Mouse (Mus musculus) gonadal fat pad, adult 2 months (tissue): ENCODE data around the gene Gnai2. TPM values are rescaled to one million over a fixed set of nuclear protein-coding genes. Genes with fewer than 3 reads are reported as not detected.
"Not testable (repeated sequence)": the region's sequence is repeated elsewhere in the genome, so short reads cannot be mapped to it uniquely, and the experiment has no call there.

Experiments
- DNase-seq: peaks from one replicate; pipeline ENCODE4 v3.0.0-alpha.2; 2012; ENCODE audit warnings: low read depth
- polyA plus RNA-seq: library from polyadenylated mRNA; depleted of rRNA; stranded (reverse); fragments of >200 nt; gene quantifications from 2 replicates; pipeline ENCODE4 v1.2.3, GENCODE M21; 2012

Gnai2 gene
- polyA plus RNA-seq, 1 experiment: 685 TPM

- no peak for DNase-seq
These were observed 47.1 kb downstream of the Gnai2 start for GRCm38 (mm10) chr9:107587833-107588639.

- no peak for DNase-seq
These were observed 48.0 kb downstream of the Gnai2 start, which contains the start of gene Ifrd2 for GRCm38 (mm10) chr9:107586974-107587832. Gene Ifrd2 (plus strand): TSS chr9:107587642.

GRCm38 (mm10) chr9:107586504-107586903 lies 48.7 kb downstream of the Gnai2 start:
- DNase-seq: no peak

DNA sequence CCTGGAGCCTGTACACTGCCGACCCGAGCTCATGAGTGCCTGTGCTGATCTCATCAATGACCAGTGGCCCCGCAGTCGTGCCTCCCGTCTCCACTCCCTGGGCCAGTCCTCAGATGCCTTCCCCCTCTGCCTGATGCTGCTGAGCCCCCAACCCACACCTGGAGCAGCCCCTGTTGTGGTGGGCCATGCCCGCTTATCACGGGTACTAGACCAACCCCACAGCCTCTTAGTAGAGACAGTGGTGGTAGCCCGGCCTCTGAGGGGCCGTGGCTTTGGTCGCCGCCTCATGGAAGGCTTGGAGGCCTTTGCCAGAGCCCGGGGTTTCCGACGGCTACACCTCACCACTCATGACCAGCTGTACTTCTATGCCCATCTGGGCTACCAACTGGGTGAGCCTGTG lies 52.0 kb downstream of the Gnai2 start:
- DNase-seq: no peak

DNA sequence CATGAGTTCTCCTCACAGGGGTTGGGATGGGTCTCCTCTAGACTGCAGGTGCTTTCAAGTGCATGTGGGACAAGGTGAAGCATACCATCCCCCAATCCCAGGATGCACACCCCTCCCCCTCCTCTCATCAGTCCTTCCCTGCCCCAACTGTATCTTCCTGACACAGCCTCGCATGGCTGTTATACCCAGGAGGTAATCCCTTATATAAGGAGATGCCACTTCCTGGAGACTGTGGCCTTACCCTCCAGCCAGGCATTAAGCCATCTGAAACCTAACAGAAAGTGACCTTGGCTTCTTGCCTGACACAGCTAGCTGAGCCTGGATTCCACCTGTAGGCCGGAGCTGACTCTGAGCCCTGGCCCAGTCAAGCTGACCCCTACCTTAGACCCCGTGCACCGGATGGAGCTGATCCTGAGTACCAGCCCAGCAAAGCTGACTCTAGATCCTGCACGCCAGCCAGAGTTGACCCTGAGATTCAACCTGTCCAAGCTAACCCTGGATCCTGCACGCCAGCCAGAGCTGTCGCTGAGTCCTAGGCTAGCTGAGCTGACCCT lies 52.6 kb downstream of the Gnai2 start:
- no peak for DNase-seq

DNA sequence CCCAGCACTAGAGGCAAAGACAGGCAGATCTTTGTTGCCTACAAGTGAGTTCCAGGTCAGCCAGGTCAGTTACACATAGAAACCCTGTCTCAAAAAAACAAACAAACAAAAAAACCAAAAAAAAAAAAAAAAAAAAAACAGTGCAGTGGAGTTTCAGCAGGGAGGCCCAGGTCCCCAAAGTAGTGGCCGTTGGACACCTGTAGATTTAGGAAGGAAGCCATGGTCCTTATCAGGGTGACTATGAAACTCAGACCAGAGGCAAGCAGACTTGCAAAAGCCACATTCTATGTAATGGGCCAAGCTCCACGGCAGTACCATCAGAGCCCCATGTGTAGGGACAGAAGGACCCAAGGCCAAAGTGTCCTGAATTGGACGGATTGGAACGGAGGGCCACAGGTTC lies 53.6 kb downstream of the Gnai2 start:
- DNase-seq: no peak

DNA sequence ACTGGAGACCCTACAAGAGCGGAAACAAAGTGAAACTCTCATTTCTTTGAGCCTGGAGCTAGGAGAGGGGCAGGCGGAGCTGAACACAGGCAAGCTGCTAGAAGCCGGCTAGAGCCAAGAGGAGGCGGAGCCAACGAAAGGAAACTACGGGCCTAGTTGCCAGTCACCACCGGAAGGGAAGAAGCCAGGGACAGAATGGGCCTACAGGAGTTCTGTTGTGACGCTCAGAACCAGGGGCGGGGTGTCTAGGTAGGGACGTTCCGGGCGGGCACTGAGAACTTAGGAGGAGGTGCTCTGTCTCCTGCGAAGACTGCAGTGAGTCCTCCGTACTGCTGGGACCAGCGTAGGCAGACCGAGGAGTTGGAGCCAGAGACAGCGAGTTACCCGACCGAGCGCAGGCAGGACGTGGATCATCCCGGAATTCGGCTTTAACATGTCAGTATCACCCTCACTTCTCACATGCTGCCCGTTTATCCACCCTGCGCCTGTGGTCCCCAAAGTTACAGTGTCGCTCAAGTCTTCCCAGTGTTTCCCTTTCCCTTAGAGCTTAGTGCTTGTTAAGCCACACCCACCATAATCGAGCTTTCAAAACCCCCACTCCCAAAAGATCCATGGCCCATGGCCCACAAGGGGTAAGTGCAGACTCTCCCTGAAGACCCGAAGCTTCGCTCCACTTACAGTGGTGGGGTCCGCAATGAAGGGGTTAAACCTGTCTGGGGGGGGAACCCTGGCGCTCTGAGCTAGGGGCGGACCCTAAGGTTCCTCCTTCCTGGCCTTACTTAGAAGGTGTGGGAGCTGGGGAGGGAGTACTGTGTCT lies 54.5 kb downstream of the Gnai2 start, which contains the start of gene Hyal3:
Hyal3 (plus strand) TSS at position 318 of the 817 bp plus-strand sequence.
- no peak for DNase-seq

GRCm38 (mm10) chr9:107579023-107579900 lies 55.9 kb downstream of the Gnai2 start:
- DNase-seq: no peak

GRCm38 (mm10) chr9:107578587-107578986 lies 56.6 kb downstream of the Gnai2 start, which contains the start of gene Naa80:
Gene Naa80 (plus strand): TSS chr9:107578887.
- DNase-seq: no peak

DNA sequence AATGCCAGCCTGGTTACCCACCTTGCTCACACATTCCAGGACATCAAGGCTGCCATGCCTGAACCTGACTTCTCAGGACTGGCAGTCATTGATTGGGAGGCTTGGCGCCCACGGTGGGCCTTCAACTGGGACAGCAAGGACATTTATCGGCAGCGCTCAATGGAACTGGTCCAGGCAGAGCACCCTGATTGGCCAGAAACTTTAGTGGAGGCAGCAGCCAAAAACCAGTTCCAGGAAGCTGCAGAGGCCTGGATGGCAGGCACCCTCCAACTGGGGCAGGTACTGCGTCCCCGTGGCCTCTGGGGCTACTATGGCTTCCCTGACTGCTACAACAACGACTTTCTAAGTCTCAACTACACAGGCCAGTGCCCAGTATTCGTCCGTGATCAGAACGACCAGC lies 57.3 kb downstream of the Gnai2 start:
- no peak for DNase-seq

- DNase-seq: no peak
These were observed 58.6 kb downstream of the Gnai2 start, which contains the start of gene Hyal1 for GRCm38 (mm10) chr9:107576357-107577107. Gene Hyal1 (plus strand): TSS chr9:107576927.

GRCm38 (mm10) chr9:107575579-107576356 lies 59.4 kb downstream of the Gnai2 start:
- DNase-seq: no peak

DNA sequence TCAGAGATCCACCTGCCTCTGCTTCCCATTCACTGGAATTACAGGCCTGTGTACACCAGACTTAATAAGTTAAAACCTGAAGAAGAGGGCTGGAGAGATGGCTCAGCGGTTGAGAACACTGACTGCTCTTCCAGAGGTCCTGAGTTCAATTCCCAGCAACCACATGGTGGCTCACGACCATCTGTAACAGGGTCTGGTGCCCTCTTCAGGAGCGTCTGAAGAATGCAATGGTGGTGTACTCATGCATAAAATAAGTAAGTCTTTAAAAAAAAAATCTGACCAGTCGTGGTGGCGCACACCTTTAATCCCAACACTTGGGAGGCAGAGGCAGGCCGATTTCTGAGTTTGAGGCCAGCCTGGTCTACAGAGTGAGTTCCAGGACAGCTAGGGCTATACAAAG lies 61.4 kb downstream of the Gnai2 start:
- not testable (repeated sequence) for DNase-seq

DNA sequence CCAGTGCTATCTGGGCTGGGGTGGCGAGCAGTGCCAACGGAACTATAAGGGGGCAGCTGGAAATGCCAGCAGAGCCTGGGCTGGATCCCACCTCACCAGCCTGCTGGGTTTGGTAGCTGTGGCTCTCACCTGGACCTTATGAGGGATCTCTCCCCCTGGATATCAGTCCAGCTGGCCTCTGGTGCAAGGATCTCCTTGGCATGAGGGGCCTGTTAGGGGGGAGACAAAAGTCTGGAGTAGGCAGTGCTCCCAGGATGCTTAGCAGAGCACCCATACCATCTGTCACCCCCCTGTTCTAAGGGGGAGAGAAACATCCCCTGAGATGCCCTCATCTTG lies 62.9 kb downstream of the Gnai2 start:
- no peak for DNase-seq

- DNase-seq: no peak
These were observed 63.4 kb downstream of the Gnai2 start for GRCm38 (mm10) chr9:107571534-107572326.

- DNase-seq: no peak
These were observed 64.3 kb downstream of the Gnai2 start for GRCm38 (mm10) chr9:107570845-107571244.

- no peak for DNase-seq
These were observed 65.2 kb downstream of the Gnai2 start for GRCm38 (mm10) chr9:107570016-107570415.

DNA sequence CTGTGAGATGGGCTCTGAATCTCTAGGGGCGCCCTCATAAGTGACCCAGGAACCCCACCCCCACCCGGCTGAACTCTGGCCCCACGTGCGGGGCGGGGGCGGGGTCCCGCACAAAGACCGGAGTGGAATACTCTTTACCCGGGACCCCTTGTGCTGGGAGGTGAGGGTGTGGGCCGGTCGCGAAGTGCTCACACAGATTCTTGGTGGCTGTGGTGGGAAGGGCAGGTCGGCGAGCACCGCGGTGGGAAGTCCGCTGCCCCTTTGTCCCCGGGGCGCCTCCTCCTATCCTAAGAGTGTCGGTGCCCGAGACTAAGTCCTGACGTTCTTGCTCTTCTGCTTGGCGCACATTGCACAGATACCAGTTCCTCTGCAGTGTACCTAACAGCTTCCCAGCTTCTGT lies 65.9 kb downstream of the Gnai2 start:
- no peak for DNase-seq
